Mouse (Mus musculus): ENCODE results near the gene Pxt1. TPM values are rescaled to one million over a fixed set of nuclear protein-coding genes. Genes with fewer than 3 reads are reported as not detected.

The Pxt1 gene
- polyA plus RNA-seq, 1 experiment from 2014 or later, result 0.51 TPM

- Histone ChIP-seq H3K27me3 (replicated peaks) (peaks cover 55% of the 10 kb centered on the region), H3K4me2 (peak overlapping the region; percentile 62), H3K27ac (no peak overlapping the region), H3K36me3 (no peaks in the 10 kb centered on the region), H3K9ac (0 out of 2 replicates have a peak overlapping the region, but pooled peaks have one; percentile 35), H3K4me3 (peak overlapping the region; percentile 30), H3K4me1 (peaks cover 12% of the 10 kb centered on the region), H3K9me3 (replicated peaks) (no peaks in the 10 kb centered on the region)
- 5% methylated on average over 29 of the region's 29 CpGs for WGBS (ENCODE audit: insufficient replicate concordance)
- ATAC-seq, result 0 out of 2 replicates have a peak, but pooled peaks have one; percentile 18
Measured at GRCm38 (mm10) chr17:28909252-28909941, 34.2 kb downstream of the Pxt1 start.

- ATAC-seq, result no peak
- Histone ChIP-seq H3K9me3 (replicated peaks) (no peaks in the 10 kb centered on the region), H3K4me3 (no peak overlapping the region), H3K27ac (no peak overlapping the region), H3K4me1 (peaks cover 12% of the 10 kb centered on the region), H3K4me2 (no peak overlapping the region), H3K27me3 (replicated peaks) (peaks cover 55% of the 10 kb centered on the region), H3K36me3 (no peaks in the 10 kb centered on the region), H3K9ac (no peak overlapping the region)
- 71% methylated on average over 7 of the region's 7 CpGs for WGBS (ENCODE audit: insufficient replicate concordance)
Measured at GRCm38 (mm10) chr17:28907959-28908358, 35.7 kb downstream of the Pxt1 start.

DNA sequence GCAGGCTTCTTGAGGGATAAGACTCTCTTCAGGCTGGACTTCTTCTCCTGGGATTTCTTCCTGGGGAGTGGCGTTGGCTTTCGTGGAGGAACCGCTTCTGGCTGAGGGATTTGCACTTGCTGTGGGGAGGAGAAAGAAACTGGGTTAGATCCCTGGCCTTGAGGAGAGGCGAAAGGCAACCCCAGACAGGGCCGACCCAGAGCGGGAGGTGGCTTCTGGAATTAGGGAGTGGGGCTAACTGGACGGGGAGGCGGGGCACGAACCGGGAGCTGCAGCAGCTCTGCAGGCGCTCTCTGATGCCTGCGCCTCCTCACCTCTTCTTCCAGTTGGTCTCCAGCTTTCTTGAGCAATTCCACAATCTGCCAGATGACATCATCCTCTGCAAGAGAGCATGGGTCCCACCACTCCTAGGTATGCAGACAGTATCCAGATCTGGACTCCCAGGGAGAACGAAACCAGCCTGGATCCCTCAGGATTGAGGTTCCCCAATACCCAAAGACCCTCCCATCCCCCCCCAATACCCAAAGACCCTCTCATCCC, 38.2 kb downstream of the Pxt1 start:
- peaks cover 12% of the 10 kb centered on the region for H3K4me1 ChIP-seq
- H3K36me3 ChIP-seq, result no peaks in the 10 kb centered on the region
- H3K9ac ChIP-seq, result no peak overlapping the region
- no peak overlapping the region for H3K4me2 ChIP-seq
- WGBS (ENCODE audit: insufficient replicate concordance), result 76% methylated on average over 13 of the region's 13 CpGs
- no peaks in the 10 kb centered on the region for H3K9me3 ChIP-seq (replicated peaks)
- no peak overlapping the region for H3K4me3 ChIP-seq
- H3K27ac ChIP-seq, result no peak overlapping the region
- ATAC-seq, result no peak
- peaks cover 41% of the 10 kb centered on the region for H3K27me3 ChIP-seq (replicated peaks)

- peaks cover 12% of the 10 kb centered on the region for H3K4me1 ChIP-seq
- no peaks in the 10 kb centered on the region for H3K36me3 ChIP-seq
- H3K4me3 ChIP-seq, result no peak overlapping the region
- 28% methylated on average over 23 of the region's 23 CpGs for WGBS (ENCODE audit: insufficient replicate concordance)
- no peak for ATAC-seq
- no peak overlapping the region for H3K4me2 ChIP-seq
- H3K27ac ChIP-seq, result no peak overlapping the region
- H3K9ac ChIP-seq, result no peak overlapping the region
- peaks cover 34% of the 10 kb centered on the region for H3K27me3 ChIP-seq (replicated peaks)
- H3K9me3 ChIP-seq (replicated peaks), result no peaks in the 10 kb centered on the region
Measured at GRCm38 (mm10) chr17:28904546-28905376, 38.9 kb downstream of the Pxt1 start.

DNA sequence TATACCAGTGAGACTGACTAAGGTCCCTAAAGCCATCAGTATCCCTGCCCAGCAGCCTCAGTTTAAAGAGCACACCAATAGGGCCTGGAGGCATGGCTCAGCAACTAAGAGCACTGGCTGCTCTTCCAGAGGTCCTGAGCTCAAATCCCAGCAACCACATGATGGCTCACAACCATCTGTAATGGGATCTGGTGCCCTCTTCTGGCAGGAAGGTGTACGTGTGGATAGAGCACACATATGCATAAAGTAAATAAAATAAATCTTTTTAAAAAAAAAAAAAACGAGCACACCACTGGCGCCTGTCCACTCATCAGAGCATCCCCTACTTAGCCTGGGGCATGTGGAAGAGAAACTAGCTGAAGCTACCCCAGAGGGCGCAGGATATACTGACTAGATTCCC, 42.1 kb downstream of the Pxt1 start:
- no peak overlapping the region for H3K4me3 ChIP-seq
- WGBS (ENCODE audit: insufficient replicate concordance), result 51% methylated on average over 4 of the region's 4 CpGs
- no peak for ATAC-seq

GRCm38 (mm10) chr17:28899427-28899826, 44.2 kb downstream of the Pxt1 start:
- WGBS (ENCODE audit: insufficient replicate concordance), result 57% methylated on average over 19 of the region's 19 CpGs
- Histone ChIP-seq H3K4me1 (peaks cover 4% of the 10 kb centered on the region; the same call in 1 of the 2 replicates), H3K9me3 (replicated peaks) (no peaks in the 10 kb centered on the region), H3K4me2 (no peak overlapping the region), H3K4me3 (no peak overlapping the region), H3K27me3 (replicated peaks) (no peaks in the 10 kb centered on the region), H3K27ac (no peak overlapping the region), H3K9ac (no peak overlapping the region), H3K36me3 (no peaks in the 10 kb centered on the region)
- ATAC-seq, result no peak

More for the DNA sequence above, 42.1 kb downstream of the Pxt1 start:
- peaks cover 4% of the 10 kb centered on the region; the same call in 1 of the 2 replicates for H3K4me1 ChIP-seq
- peaks cover 15% of the 10 kb centered on the region for H3K27me3 ChIP-seq (replicated peaks)
- no peaks in the 10 kb centered on the region for H3K36me3 ChIP-seq
- H3K27ac ChIP-seq, result no peak overlapping the region
- no peak overlapping the region for H3K4me2 ChIP-seq
- no peaks in the 10 kb centered on the region for H3K9me3 ChIP-seq (replicated peaks)
- H3K9ac ChIP-seq, result no peak overlapping the region

DNA sequence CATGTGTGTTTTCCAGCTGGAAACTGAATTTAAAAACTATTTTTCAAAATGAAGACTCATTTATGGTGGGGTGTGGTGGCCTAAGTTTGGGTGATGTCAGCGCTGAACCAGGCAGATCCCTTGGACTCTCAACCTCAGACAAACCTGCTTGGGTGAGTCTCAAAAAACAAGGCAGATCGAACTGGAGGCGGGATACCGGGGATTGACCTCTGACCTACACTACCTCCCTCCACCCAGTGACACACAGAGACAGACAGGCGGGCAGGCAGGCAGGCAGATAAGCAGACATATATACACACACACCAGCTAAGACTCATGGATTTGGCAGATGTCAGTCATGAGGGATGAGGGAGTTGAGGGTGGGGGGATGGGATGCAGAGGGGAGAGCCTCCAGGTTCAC, 45.4 kb downstream of the Pxt1 start:
- Histone ChIP-seq H3K4me1 (0 out of 2 replicates have a peak, but pooled peaks cover 4% of the 10 kb centered on the region), H3K4me3 (no peak overlapping the region), H3K9ac (no peak overlapping the region), H3K9me3 (replicated peaks) (no peaks in the 10 kb centered on the region), H3K4me2 (no peak overlapping the region), H3K27me3 (replicated peaks) (no peaks in the 10 kb centered on the region), H3K27ac (no peak overlapping the region), H3K36me3 (no peaks in the 10 kb centered on the region)
- WGBS (ENCODE audit: insufficient replicate concordance), result 56% methylated on average over 5 of the region's 5 CpGs
- ATAC-seq, result peak; percentile 49; the same call in 1 of the 2 replicates

DNA sequence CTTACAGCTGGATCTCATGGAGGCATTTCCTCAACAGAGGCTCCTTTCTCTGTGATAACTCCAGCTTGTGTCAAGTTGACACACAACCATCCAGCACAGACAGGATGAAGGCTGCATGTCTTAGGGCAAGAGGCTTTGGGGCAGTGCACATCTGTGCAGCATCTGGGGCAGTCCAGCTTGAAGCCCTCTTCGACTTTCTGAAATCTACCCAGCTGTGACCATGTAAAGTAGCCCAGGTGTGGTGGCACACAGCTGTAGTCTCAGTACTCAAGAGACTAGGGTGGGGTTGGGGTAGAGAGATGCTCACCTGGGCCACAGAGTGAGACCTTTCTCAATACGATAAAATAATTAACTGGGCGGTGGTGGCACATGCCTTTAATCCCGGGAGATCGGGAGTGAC, 45.8 kb downstream of the Pxt1 start:
- 74% methylated on average over 5 of the region's 5 CpGs for WGBS (ENCODE audit: insufficient replicate concordance)
- no peak for ATAC-seq
- no peaks in the 10 kb centered on the region for H3K27me3 ChIP-seq (replicated peaks)
- 0 out of 2 replicates have a peak, but pooled peaks cover 4% of the 10 kb centered on the region for H3K4me1 ChIP-seq
- no peak overlapping the region for H3K27ac ChIP-seq
- H3K4me3 ChIP-seq, result no peak overlapping the region
- no peaks in the 10 kb centered on the region for H3K36me3 ChIP-seq
- no peaks in the 10 kb centered on the region for H3K9me3 ChIP-seq (replicated peaks)
- H3K4me2 ChIP-seq, result no peak overlapping the region
- no peak overlapping the region for H3K9ac ChIP-seq

DNA sequence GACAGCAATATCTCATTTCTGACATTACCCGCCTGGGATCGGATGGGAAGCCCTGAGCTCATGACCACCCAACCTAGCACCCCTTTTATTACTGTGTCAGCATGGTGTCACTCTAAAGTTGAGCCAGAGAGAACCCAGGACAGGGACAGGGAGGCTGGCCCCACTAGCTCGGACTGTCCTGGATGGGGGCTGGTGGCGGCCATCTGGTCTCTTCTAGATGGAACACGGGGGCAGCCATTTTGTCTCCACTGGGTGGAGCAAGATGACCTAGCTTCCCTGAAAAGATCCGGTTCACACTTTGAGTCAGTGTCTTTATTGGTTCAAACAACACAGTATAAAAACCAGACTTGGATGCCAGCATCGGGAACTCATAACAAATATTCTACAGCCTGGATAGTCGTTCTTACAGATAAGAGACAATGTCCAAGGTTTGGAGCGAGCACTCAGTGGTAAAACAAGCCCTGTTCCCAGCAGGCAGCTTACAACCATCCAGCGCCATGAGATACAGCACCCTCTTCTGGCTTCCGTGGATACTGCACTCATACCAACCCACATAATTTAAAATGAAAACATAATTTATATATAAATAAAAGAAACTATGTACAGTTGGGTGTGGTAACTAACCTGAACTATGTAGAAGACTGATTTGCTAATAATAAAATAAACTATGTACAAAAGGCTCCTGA, 47.4 kb downstream of the Pxt1 start:
- ATAC-seq, result no peak
- H3K4me3 ChIP-seq, result no peak overlapping the region
- H3K4me1 ChIP-seq, result 0 out of 2 replicates have a peak, but pooled peaks cover 4% of the 10 kb centered on the region
- no peak overlapping the region for H3K9ac ChIP-seq
- WGBS (ENCODE audit: insufficient replicate concordance), result 79% methylated on average over 11 of the region's 11 CpGs
- H3K36me3 ChIP-seq, result no peaks in the 10 kb centered on the region
- H3K9me3 ChIP-seq (replicated peaks), result no peaks in the 10 kb centered on the region
- no peak overlapping the region for H3K27ac ChIP-seq
- no peak overlapping the region for H3K4me2 ChIP-seq
- no peaks in the 10 kb centered on the region for H3K27me3 ChIP-seq (replicated peaks)

GRCm38 (mm10) chr17:28895217-28895875, 48.3 kb downstream of the Pxt1 start:
- Histone ChIP-seq H3K27ac (no peak overlapping the region), H3K27me3 (replicated peaks) (no peaks in the 10 kb centered on the region), H3K36me3 (no peaks in the 10 kb centered on the region), H3K9ac (no peak overlapping the region), H3K4me3 (no peak overlapping the region), H3K4me2 (no peak overlapping the region), H3K4me1 (0 out of 2 replicates have a peak, but pooled peaks cover 4% of the 10 kb centered on the region), H3K9me3 (replicated peaks) (no peaks in the 10 kb centered on the region)
- ATAC-seq, result no peak
- 90% methylated on average over 21 of the region's 21 CpGs for WGBS (ENCODE audit: insufficient replicate concordance)

DNA sequence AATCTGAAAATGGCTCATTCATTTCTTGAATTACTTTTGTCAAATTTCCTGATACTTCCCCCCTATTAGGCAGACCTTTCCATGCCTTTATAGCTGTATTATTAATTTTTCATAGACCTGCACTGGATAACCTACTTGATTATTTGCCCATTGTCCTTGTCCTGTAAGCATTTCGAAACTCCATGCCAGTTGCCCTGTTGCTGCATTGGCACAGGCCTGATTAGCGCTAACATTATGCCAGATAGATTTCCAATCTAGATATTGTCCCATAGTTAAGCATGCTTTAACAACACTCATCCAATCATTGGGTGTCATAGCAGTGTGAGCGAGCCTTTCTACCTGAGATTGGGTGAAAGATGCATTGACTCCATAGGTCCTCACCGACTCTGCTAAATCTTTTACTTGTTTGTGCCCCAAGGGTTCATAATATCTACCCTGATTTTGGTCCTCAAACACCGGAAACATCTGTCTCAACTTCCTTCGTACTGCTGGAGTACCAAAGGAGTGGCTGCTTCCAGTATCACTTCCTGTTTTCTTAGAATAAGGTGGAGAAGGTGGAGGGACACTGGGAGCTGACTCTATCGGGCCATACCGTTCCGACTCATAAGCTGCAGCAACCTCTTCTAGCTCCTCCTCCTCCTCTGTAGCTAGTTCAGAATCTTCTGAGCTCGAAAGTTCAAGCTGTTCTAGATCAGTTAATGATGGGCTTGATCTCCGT, 49.4 kb downstream of the Pxt1 start:
- Histone ChIP-seq H3K4me3 (no peak overlapping the region), H3K4me2 (no peak overlapping the region), H3K36me3 (no peaks in the 10 kb centered on the region), H3K27me3 (replicated peaks) (no peaks in the 10 kb centered on the region), H3K4me1 (0 out of 2 replicates have a peak, but pooled peaks cover 4% of the 10 kb centered on the region), H3K27ac (no peak overlapping the region), H3K9ac (no peak overlapping the region), H3K9me3 (replicated peaks) (no peaks in the 10 kb centered on the region)
- WGBS (ENCODE audit: insufficient replicate concordance), result 55% methylated on average over 11 of the region's 11 CpGs
- ATAC-seq, result no peak
